Mouse (Mus musculus) layer of hippocampus, postnatal 10 days (tissue): ENCODE measurements at regions not wholly inside any gene's neighbourhood (a gene's known extent, or its start where the extent isn't known, plus 50 kb on each side); places are given as distances from the start of the nearest gene placed in this dataset.

Source experiments
- DNase-seq, 2 experiments: peaks; one replicate each; pipeline ENCODE4 v3.0.0; 2021; ENCODE audit warnings: low spot score in 2 of 2

DNA sequence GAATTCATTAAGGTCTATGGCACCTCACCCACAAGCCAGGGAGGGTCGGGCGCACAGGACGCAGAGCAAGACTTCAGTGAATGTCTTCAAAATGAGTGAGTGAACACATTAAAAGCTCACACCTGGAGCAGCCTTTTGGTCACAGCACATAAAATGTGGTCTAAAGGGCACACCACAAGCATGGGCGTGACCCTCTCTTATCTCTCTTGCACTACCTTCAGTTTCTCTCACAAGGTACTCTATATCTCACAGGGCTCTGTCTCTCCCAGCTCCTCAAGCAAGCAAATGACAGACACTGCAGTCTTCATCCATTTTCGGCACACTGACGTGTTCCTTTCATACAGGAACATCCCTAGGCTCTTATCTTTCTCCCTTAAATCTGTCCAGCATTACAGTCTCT is 444.0 kb downstream of the Slc16a7 start:
- DNase-seq: no peak

DNA sequence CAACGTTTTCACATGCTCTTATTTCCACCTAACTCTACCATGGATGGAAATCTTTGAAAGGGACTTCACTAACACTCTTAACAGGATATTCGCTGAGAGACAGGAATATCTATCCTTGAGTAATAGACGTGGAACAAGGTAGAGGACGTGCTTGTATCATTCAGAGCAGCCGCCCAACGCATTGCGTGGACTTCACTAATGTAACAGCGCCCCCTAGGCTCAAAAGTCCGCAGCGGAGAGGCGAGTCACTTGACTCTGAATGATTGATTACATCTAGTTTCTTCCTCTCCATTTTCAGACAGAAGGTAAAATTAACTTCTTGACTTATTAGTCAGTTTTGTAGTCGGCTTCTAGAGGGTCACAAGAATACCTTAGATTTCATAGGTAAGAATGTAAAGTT is 447.1 kb downstream of the Slc16a7 start:
- DNase-seq: no peak

DNA sequence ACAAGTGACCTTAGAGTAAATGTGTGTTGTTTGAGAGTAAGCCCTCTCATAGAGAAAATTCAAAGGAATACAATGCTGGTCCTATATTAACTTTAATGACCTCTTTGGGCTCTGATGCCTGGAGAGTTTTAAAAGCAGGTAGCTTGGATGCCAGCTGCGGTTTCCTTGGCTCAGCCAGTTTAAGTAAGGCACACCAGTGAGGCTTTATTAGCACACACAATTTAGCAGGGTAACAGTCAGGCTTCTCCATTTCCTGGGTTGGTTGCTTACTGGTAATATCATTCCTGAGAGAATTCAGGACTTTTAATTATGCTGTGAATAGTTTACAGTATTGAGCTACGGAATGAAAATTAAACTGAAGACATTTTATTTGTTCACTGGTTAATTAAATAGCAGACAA is 462.0 kb downstream of the Slc16a7 start:
- DNase-seq: no peak

DNA sequence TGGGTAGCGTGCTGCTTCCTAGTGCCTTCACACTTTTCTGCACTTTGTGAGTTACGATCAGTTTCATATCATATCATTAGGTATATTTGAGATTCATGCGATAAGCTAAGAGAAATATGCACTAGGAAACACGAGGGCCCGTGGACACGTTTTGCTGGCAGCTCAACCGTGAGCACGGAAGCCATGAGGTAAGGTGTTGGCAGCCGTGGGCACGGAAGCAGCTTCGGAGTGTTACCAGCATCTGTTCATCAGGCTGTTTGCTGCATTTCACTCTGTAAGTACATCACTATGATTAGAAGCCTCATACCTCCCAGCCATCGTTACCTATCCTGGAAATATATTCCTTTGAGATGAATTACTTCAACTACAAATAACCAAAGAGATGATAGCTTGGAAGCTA is 489.2 kb downstream of the Slc16a7 start:
- peak in 1 of 2 experiments; percentile 9 for DNase-seq

DNA sequence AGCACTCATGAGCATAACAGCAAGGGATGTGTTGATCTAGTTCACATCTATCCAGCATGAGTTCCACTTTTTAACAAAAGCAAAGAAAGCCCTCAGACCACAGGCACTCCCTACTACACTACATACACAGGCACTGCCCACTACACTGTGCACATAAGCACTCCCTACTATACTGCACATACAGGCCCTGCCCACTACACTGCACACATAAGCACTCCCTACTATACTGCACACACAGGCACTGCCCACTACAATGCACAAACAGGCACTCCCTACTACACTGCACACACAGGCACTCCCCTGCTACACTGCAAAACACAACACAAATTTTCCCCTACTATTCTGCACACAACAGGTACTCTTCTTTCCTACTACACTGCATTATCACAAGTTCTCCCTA is 510.7 kb downstream of the Slc16a7 start:
- no peak for DNase-seq

DNA sequence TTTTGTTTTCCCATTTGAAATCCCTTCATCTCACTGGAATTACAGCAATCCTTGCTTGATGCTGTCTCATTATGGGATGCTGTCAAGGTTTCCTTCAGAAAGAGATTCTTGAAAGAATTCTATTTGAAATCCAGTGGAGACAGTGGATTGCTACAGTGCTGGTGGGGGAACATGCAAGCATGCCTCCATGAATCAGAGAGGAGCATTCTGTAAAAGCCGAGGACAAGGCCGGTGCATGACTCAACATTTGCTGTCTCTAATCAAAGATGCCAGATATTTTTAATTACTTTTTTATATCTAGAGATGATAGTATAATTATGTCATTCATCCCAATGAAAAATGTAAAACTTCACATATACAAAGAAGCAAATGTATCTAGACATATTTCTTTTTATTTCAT is 511.6 kb downstream of the Slc16a7 start:
- DNase-seq: no peak

DNA sequence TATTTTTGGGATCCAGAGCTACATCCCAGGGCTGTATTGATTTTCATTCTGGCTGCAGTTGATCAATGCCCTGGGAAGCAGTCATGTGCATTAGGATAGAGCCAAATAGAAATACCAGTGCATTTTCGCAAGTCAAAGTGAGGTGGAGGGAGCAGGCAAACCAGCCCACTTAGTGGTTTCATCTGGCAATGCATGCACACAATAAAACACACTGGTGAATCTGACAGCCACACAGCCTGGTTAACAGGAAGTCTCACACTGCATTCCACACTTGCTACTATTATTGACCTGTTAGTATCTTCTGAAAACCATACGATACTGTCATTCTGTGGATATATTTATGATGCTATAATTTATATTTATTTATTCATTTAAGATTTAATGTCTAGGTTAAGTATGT is 517.1 kb downstream of the Slc16a7 start:
- DNase-seq: no peak

DNA sequence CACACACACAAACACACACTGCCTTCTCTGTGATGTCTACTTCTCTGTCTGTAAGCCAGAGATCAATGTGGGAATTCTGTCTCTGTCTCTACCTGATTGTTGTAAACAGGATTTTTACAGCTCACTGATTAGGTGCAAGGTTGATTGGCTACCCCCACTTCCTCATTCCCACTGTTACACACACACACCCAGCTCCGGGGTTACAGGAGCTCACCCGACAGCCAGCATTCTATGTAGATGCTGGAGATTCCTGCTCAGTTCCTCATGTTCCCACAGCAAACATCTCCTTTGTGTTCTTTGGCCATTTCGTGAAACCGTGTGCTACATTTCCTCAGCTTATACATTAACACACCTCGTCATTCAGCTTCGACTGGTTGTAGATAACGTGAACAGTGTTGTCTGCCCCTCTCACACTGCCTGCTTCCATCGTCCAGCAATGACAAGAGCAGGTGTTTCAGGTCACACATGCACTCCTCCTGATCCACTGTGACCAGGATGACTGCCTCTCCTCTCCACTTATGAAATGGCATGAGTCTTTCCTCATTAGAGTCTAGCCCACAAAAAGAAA is 546.6 kb downstream of the Slc16a7 start:
- no peak for DNase-seq

DNA sequence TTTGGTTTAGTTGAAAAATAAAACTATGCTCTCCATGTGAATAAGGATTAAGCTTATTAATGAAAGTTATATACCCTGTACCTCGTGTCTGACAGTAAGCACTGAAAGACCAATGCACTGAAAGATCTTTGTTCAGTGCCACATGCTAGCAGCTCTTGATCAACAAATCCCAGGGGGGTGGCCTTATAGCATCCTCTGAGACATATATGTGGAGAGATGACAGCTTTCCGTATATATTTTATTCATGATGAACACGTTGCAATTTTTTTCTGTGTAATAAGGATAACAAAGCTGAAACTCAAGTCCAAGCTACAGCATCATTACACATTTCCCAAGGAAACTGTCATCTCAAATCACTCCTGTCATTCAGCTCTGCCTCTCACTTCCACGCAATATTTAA is 555.3 kb downstream of the Slc16a7 start:
- DNase-seq: no peak

DNA sequence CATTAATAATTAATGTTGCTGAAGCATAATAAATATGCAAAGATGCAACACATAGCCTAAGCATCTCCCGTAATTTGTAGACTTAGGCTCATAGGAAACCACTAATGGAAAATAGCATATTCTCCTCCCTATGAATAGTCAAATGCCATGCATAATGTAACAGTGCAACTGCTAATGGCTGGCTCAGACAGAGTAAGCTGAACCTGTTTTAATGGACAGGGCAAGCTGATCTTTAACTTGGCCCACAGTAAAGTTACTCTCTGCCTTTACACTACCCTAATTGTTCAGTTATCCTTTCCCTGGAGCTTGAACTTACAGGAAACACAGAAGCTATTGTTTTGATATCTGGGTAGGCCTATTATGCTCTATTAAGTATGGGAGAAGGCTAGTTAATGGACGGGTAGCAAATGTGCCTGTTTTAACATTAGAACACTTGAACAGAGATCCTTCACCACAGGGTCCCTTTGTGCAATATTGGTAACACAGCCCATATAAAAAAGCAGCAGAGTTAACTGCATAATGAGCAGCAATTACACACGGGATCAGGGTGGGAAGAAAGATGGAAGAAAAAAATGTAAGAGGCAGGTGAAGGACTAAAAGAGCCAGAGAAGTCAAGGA is 585.2 kb downstream of the Slc16a7 start:
- no peak for DNase-seq
